Mouse (Mus musculus) spleen, adult 2 months (tissue): Measurements from ENCODE around the gene Synpo2.

Experiments
- CTCF ChIP-seq: fragments of 200-500 bp; IDR thresholded peaks from 2 replicates; pipeline ENCODE4 v1.5.1; 2011; ENCODE audit warnings: mild to moderate bottlenecking, inconsistent platforms; ENCODE audit not compliant: insufficient read depth, insufficient read length, insufficient replicate concordance; ENCODE audit errors: extremely low read depth
- POLR2A ChIP-seq: fragments of 200-500 bp; IDR thresholded peaks from 2 replicates; pipeline ENCODE4 v1.6.1; 2011; ENCODE audit warnings: low read depth, low read length, inconsistent platforms

DNA sequence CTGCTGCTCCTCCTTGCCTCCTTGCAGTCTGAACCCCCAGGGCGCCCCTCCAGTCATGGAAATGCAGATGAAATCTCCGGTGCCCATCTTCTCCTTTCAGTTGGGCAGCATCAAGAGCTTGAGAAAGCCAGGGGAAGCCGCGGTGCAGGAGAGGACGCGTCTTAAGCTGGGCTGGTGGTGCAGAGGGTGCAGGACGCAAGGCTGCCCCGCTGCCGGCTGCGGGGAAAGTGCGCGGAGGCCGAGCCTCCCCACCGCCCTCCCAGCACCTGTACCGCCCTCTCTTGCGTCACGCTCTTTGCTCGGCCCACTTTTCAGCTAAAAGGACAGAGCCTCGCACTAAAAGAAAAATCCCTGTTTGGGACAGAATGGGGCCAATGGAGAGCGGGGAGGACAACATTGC is at the start of gene Synpo2:
- TF ChIP-seq CTCF (no peak), POLR2A (no peak)
